Mouse (Mus musculus): Measurements from ENCODE around the gene Tlx2.

Tlx2 gene

GRCm38 (mm10) chr6:83023786-83024185 lies 46.3 kb downstream of the Tlx2 start:
- no peak for DNase-seq (ENCODE audit: low read depth, low spot score)

- no peak for DNase-seq (ENCODE audit: low read depth, low spot score)
Measured at GRCm38 (mm10) chr6:83023008-83023407, 47.1 kb downstream of the Tlx2 start.

- no peak for DNase-seq (ENCODE audit: low read depth, low spot score)
Measured at GRCm38 (mm10) chr6:83020836-83021593, 49.1 kb downstream of the Tlx2 start.

DNA sequence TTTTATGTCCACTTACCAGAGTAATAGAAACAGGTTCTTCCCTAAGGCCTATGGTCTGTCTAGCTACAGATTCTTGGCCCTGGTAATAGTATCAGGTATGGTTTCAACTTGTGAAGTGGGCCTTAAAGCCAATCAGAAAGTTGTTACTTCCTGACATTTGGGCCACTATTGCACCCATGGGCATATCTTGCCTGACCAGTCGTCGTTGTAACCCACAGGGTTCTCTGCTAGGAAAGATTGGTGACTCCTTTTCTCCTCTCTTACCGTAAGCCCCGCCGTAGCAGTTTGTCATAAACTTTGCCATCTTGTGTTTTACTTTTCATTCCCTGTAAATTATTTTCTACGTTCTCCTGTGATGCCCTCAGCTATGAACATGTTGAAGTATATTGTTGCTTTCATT lies 50.0 kb downstream of the Tlx2 start:
- DNase-seq (ENCODE audit: low read depth, low spot score): no peak

DNA sequence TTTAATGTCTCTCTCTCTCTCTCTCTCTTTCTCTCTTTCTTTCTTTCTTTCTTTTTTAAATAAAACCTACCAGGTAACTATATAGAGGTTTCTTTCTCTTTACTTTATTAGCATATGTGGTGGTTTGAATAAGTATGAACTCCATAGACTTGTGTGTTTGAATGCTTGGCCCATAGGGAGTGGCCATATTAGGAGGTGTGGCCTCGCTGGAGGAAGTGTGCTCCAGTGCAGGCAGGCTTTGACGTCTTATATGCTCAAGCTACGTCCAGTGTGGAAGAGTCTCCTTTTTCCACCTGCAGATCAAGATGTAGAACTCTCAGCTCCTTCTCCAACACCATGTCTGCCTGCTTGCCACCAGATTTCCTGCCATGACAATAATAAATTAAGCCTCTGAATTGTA lies 51.0 kb downstream of the Tlx2 start:
- DNase-seq (ENCODE audit: low read depth, low spot score): no peak
